Mouse (Mus musculus) cerebellum, postnatal 25 days (tissue): ENCODE results near the gene Laptm4a.
A peak's percentile ranks its signal among the peaks of the same experiment; 100 is the strongest.

Experiments
- DNase-seq, 2 experiments: peaks; one replicate each; pipeline ENCODE4 v3.0.0; 2021; ENCODE audit warnings: mixed read lengths in 2 of 2

Laptm4a gene

DNA sequence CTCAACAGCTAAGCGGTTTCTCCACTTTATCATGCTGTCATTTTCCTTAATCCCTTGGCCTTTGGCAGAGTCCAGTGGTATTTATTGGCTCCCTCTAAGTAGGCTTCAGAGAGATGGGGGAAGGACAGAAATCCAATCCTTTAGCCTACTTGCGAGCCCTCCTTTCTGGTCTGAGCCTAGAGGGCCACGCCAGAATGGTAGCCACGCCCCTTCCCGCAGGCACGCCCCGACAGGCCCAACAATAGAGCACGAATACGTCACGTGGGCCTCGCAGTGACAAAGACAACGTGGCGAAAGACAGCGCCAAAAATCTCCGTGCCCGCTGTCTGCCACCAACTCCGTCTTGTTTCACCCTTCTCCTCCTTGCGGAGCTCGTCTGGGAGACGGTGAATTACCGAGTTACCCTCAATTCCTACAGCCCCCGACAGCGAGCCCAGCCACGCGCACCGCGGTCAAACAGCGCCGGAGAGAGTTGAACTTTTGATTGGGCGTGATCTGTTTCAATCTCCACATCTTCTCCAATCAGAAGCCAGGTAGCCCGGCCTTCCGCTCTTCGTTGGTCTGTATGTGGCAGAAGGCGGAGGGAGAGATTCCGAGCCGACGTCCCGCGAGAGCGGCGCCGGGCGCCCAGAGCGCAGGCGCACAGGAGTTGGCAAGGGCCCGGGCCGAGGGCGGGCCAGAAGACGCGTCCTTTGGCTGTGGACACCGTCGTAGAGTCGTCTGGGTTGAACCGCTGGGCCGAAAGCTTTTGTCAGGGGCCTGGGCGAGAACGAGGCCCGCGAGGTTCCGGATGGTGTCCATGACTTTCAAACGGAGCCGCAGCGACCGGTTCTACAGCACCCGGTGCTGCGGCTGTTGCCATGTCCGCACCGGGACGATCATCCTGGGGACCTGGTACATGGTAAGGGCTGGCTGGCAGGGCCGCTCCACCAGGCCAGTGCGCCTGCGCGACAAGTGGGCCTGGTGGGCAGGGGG, at the start of gene Laptm4a:
Gene Laptm4a (plus strand): TSS at position 271 of the 975 bp plus-strand sequence.
- DNase-seq = peak; percentile 98

DNA sequence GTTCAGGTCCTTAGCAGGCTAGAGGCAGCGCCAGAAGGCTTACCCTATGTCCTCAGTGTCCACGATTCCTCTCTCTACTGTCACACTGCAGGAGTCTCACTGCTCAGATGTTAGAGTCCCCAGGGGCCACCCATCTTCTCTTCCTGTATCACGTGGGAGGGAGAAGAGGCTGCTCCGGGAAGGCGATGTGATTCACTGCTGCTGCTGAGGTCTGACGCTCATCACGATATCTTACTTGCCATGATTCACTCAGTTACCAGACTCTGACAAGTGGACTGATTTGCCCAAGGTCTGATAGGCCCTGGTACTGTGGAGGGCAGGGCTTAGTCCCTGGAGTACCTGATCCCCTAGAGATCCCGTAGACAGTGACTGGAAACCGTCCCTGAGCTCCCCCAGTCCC, 45.9 kb upstream of the Laptm4a start:
- DNase-seq = no peak

GRCm38 (mm10) chr12:8876865-8877264, 44.6 kb upstream of the Laptm4a start:
- no peak for DNase-seq

GRCm38 (mm10) chr12:8877413-8877812, 44.1 kb upstream of the Laptm4a start:
- DNase-seq = no peak

DNA sequence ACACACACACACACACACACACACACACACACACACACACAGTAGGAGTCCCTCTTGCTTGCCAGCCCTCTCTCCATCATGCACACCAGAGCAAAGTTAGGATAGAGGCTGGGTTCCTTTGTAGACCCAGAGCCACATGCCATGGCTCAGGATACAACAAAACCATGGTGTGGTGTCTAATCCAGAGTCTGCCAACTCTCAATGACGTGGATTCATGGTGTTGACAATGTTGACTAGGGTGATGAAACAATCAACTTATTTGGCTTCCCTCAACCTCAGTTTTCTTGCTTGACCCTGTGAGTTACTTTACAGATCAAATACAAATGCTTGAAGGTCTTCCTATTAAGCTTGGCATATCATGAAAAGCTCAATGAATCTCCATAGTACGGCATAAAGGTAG, 42.7 kb upstream of the Laptm4a start:
- no peak for DNase-seq

GRCm38 (mm10) chr12:8879389-8879788, 42.1 kb upstream of the Laptm4a start:
- peak in 1 of 2 experiments; percentile 1 for DNase-seq

- DNase-seq = peak in 1 of 2 experiments; percentile 65
Observed at GRCm38 (mm10) chr12:8881736-8882135, 39.7 kb upstream of the Laptm4a start.

- DNase-seq = no peak
Observed at GRCm38 (mm10) chr12:8882376-8882775, 39.1 kb upstream of the Laptm4a start.

- DNase-seq = peak; percentile 70 to 74
Observed at GRCm38 (mm10) chr12:8884426-8885145, 36.9 kb upstream of the Laptm4a start.

- DNase-seq = no peak
Observed at GRCm38 (mm10) chr12:8885146-8885543, 36.3 kb upstream of the Laptm4a start.

GRCm38 (mm10) chr12:8885950-8886349, 35.5 kb upstream of the Laptm4a start:
- DNase-seq = no peak

GRCm38 (mm10) chr12:8888445-8888844, 33.0 kb upstream of the Laptm4a start:
- no peak for DNase-seq

DNA sequence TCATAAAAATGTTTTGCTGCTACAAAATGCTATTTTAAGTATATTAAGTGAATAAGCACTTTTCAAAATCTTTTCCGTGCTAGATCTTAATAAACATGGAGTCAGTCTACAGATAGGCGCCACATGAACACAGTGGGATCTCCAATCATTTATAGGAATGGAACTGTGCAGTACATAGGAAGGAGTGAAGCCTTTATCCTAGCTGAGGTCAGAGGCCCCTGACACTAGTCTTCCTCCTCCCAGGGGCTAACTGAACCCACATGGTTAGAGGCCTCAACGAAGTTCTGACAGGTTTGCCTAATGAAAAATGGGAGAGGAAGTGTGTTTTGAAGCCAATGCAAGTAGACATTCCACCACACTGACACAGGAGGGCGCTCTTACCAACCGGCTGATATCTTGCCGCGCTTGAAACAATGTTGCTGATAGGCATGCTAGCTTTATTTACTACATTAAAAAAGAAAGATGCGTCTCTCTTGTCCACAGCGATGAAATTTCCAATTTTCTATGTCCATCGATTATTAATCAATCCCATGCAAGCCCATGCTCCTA, 32.3 kb upstream of the Laptm4a start:
- DNase-seq = peak; percentile 74 to 82

DNA sequence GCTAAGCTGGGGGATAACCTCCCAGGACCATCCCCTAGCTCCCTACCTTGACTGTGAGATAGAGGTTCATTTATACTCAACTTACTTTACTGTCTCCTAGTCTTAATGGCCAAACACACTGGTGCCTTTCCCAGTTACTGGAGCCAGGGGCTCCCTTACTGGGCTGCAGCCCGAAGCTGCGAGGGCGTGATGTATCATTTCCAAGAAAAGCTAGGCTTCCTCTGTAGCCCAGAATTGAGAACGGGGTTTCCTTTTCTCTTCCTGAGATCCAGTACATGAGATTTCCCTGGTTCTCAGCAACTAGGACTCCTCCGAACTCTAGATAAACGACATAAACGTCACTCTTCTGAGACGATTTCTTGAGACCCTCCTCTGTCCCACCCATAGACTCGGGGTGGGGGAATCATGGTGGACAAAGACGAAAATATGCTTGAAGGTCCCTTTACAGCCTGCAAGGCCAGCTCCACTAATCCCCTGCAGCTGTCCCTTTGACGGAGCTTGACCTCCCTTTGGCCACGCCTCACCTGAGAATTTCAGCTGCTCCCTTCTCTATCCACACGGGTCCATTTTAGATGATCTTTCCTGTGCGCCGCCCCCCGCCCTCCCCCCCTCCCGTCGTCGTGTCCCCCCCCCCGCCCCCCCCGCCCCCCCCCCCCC, 28.5 kb upstream of the Laptm4a start:
- no peak for DNase-seq

- DNase-seq = no peak
Observed at GRCm38 (mm10) chr12:8897140-8897539, 24.3 kb upstream of the Laptm4a start.

- no peak for DNase-seq
Observed at GRCm38 (mm10) chr12:8898879-8899785, 22.3 kb upstream of the Laptm4a start.

DNA sequence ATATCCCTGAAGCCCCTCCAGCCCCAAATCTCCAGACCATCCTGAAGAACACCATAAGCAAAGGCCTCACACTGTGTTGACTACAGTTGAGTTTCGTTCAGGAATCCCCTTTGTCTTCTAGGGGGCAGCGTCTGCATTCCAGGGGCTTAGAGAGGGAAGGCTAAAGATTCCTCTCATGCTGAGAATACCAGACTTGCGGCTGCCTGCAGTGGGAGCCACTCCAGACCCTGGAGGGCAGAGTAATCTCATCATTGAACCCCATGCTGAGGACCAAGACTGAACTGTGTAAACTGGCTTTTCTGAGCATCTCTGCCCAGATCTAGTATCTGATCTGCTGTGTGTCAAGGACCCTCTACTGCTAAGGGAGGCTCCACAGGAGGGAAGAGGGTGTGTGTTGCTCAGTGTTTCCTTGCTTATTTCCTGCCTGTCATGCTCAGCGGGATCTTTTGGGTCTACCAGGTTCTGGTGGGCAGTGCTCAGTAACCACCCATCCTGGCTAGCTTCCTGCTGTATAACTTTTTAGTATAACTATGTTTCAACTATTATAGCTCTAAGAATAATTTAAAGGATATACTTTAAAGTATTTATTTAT, 21.3 kb upstream of the Laptm4a start:
- DNase-seq = no peak

DNA sequence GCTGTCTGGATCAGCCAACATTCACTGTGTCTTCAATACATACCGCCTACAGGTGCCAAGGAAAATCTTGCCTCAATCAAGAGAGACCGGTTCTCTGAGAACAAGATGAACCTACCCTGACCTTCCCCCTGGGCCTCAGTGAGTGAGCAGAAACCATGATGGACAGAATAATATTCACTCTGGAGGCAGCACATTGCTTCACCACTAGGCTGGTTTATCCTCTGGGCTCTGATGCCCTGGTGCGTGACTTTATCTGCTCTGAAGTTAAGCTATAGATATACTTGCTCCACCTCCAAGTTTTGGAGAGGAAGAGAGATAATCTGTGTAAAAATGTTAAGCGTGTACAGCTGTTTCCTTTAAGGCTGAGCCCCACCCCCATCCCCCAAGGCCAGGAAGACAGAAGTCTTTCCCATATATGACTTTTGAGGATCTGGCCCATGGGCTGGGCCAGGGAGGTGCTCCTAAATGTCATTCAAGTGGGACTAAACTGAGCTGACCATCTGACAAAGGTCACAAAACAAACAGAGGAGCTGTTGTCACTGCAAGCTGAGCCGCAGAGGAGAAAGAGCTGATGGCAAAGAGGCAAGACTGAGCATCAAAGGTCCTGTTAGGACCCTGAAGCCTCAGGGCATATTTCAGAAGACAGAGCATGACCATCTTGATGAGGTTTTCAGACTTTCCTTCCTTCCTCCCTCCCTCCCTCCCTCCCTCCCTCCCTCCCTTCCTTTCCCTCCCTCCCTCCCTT, 20.4 kb upstream of the Laptm4a start:
- no peak for DNase-seq

- DNase-seq = no peak
Observed at GRCm38 (mm10) chr12:8901934-8902333, 19.5 kb upstream of the Laptm4a start.

- no peak for DNase-seq
Observed at GRCm38 (mm10) chr12:8902479-8902878, 19.0 kb upstream of the Laptm4a start.
